Mouse (Mus musculus): ENCODE measurements around the gene Sfmbt2. TPM values are rescaled to one million over a fixed set of nuclear protein-coding genes. Genes with fewer than 3 reads are reported as not detected.

Gene Sfmbt2
- polyA plus RNA-seq, 1 experiment from 2014 or later = 1.1 TPM

- H3K4me1 ChIP-seq = peaks cover 34% of the 10 kb centered on the region
- under 1% methylated on average over 34 of the region's 34 CpGs for WGBS
- DNase-seq (ENCODE audit: extremely low spot score, low spot score) = peak; percentile 69
- H3K4me3 ChIP-seq = peak overlapping the region; percentile 66
- no peaks in the 10 kb centered on the region for H3K36me3 ChIP-seq (replicated peaks)
- H3K27ac ChIP-seq = no peak overlapping the region; the same call in 1 of the 2 replicates
- peaks cover 80% of the 10 kb centered on the region for H3K27me3 ChIP-seq (ENCODE audit: poor library complexity, severe bottlenecking)
- no peaks in the 10 kb centered on the region for H3K9me3 ChIP-seq
Measured at GRCm38 (mm10) chr2:10374207-10375023, 4.1 kb downstream of the Sfmbt2 start.

- H3K36me3 ChIP-seq (replicated peaks) = no peaks in the 10 kb centered on the region
- H3K27ac ChIP-seq = no peak overlapping the region; the same call in 1 of the 2 replicates
- H3K4me3 ChIP-seq = peak overlapping the region; percentile 66
- H3K9me3 ChIP-seq = no peaks in the 10 kb centered on the region
- H3K27me3 ChIP-seq (ENCODE audit: poor library complexity, severe bottlenecking) = peaks cover 74% of the 10 kb centered on the region
- 1% methylated on average over 22 of the region's 22 CpGs for WGBS
- peaks cover 34% of the 10 kb centered on the region for H3K4me1 ChIP-seq
- DNase-seq (ENCODE audit: extremely low spot score, low spot score) = no peak
Measured at GRCm38 (mm10) chr2:10375024-10375372, 4.7 kb downstream of the Sfmbt2 start.

- no peaks in the 10 kb centered on the region for H3K9me3 ChIP-seq
- WGBS = 90% methylated on average over 4 of the region's 4 CpGs
- H3K4me1 ChIP-seq = no peaks in the 10 kb centered on the region
- no peak for DNase-seq (ENCODE audit: extremely low spot score, low spot score)
- H3K4me3 ChIP-seq = no peak overlapping the region
- H3K36me3 ChIP-seq (replicated peaks) = no peaks in the 10 kb centered on the region
- H3K27ac ChIP-seq = no peak overlapping the region
- no peaks in the 10 kb centered on the region for H3K27me3 ChIP-seq (ENCODE audit: poor library complexity, severe bottlenecking)
Measured at GRCm38 (mm10) chr2:10389988-10390387, 19.7 kb downstream of the Sfmbt2 start.

- H3K9me3 ChIP-seq = no peaks in the 10 kb centered on the region
- H3K4me3 ChIP-seq = no peak overlapping the region
- H3K27me3 ChIP-seq (ENCODE audit: poor library complexity, severe bottlenecking) = no peaks in the 10 kb centered on the region
- H3K36me3 ChIP-seq (replicated peaks) = no peaks in the 10 kb centered on the region
- H3K27ac ChIP-seq = no peak overlapping the region
- no peaks in the 10 kb centered on the region for H3K4me1 ChIP-seq
- no peak for DNase-seq (ENCODE audit: extremely low spot score, low spot score)
- WGBS = 23% methylated on average over 7 of the region's 7 CpGs
Measured at GRCm38 (mm10) chr2:10390791-10391190, 20.5 kb downstream of the Sfmbt2 start.

GRCm38 (mm10) chr2:10395143-10395542 is 24.8 kb downstream of the Sfmbt2 start:
- Histone ChIP-seq H3K27ac (no peak overlapping the region), H3K36me3 (replicated peaks) (no peaks in the 10 kb centered on the region), H3K4me3 (no peak overlapping the region), H3K4me1 (no peaks in the 10 kb centered on the region), H3K27me3 (ENCODE audit: poor library complexity, severe bottlenecking) (no peaks in the 10 kb centered on the region), H3K9me3 (no peaks in the 10 kb centered on the region)
- 97% methylated on average over 11 of the region's 11 CpGs for WGBS
- no peak for DNase-seq (ENCODE audit: extremely low spot score, low spot score)

- no peak overlapping the region for H3K27ac ChIP-seq
- H3K9me3 ChIP-seq = no peaks in the 10 kb centered on the region
- no peak for DNase-seq (ENCODE audit: extremely low spot score, low spot score)
- H3K4me1 ChIP-seq = 0 out of 2 replicates have a peak, but pooled peaks cover 3% of the 10 kb centered on the region
- no peaks in the 10 kb centered on the region for H3K36me3 ChIP-seq (replicated peaks)
- WGBS = 83% methylated on average over 9 of the region's 9 CpGs
- no peaks in the 10 kb centered on the region for H3K27me3 ChIP-seq (ENCODE audit: poor library complexity, severe bottlenecking)
- H3K4me3 ChIP-seq = no peak overlapping the region
Measured at GRCm38 (mm10) chr2:10397790-10398189, 27.5 kb downstream of the Sfmbt2 start.

- WGBS = 83% methylated on average over 2 of the region's 2 CpGs
- H3K9me3 ChIP-seq = no peaks in the 10 kb centered on the region
- no peak for DNase-seq (ENCODE audit: extremely low spot score, low spot score)
- H3K4me3 ChIP-seq = no peak overlapping the region
- peaks cover 6% of the 10 kb centered on the region; the same call in 1 of the 2 replicates for H3K4me1 ChIP-seq
- no peaks in the 10 kb centered on the region for H3K27me3 ChIP-seq (ENCODE audit: poor library complexity, severe bottlenecking)
- no peak overlapping the region for H3K27ac ChIP-seq
- H3K36me3 ChIP-seq (replicated peaks) = no peaks in the 10 kb centered on the region
Measured at GRCm38 (mm10) chr2:10406151-10406550, 35.8 kb downstream of the Sfmbt2 start.

GRCm38 (mm10) chr2:10409422-10409821 is 39.1 kb downstream of the Sfmbt2 start:
- no peaks in the 10 kb centered on the region for H3K9me3 ChIP-seq
- no peak overlapping the region for H3K27ac ChIP-seq
- H3K4me1 ChIP-seq = peaks cover 6% of the 10 kb centered on the region; the same call in 1 of the 2 replicates
- DNase-seq (ENCODE audit: extremely low spot score, low spot score) = no peak
- H3K4me3 ChIP-seq = no peak overlapping the region
- 87% methylated on average over 13 of the region's 13 CpGs for WGBS
- H3K27me3 ChIP-seq (ENCODE audit: poor library complexity, severe bottlenecking) = no peaks in the 10 kb centered on the region
- H3K36me3 ChIP-seq (replicated peaks) = no peaks in the 10 kb centered on the region

GRCm38 (mm10) chr2:10410069-10410468 is 39.8 kb downstream of the Sfmbt2 start:
- Histone ChIP-seq H3K27ac (no peak overlapping the region), H3K36me3 (replicated peaks) (no peaks in the 10 kb centered on the region), H3K27me3 (ENCODE audit: poor library complexity, severe bottlenecking) (no peaks in the 10 kb centered on the region), H3K9me3 (no peaks in the 10 kb centered on the region), H3K4me3 (no peak overlapping the region), H3K4me1 (peaks cover 6% of the 10 kb centered on the region; the same call in 1 of the 2 replicates)
- WGBS = 90% methylated on average over 5 of the region's 5 CpGs
- DNase-seq (ENCODE audit: extremely low spot score, low spot score) = no peak

- Histone ChIP-seq H3K27me3 (ENCODE audit: poor library complexity, severe bottlenecking) (no peaks in the 10 kb centered on the region), H3K27ac (no peak overlapping the region), H3K9me3 (no peaks in the 10 kb centered on the region), H3K4me3 (no peak overlapping the region), H3K4me1 (no peaks in the 10 kb centered on the region), H3K36me3 (replicated peaks) (no peaks in the 10 kb centered on the region)
- 82% methylated on average over 6 of the region's 6 CpGs for whole genome bisulfite sequencing
- no peak for DNase-seq (ENCODE audit: extremely low spot score, low spot score)
Measured at GRCm38 (mm10) chr2:10420944-10421420, 50.7 kb downstream of the Sfmbt2 start.

- H3K9me3 ChIP-seq = no peaks in the 10 kb centered on the region
- H3K36me3 ChIP-seq (replicated peaks) = no peaks in the 10 kb centered on the region
- H3K4me1 ChIP-seq = 0 out of 2 replicates have a peak, but pooled peaks cover 4% of the 10 kb centered on the region
- no peak overlapping the region for H3K4me3 ChIP-seq
- no peak overlapping the region for H3K27ac ChIP-seq
- DNase-seq (ENCODE audit: extremely low spot score, low spot score) = no peak
- 76% methylated on average over 9 of the region's 9 CpGs for WGBS
- H3K27me3 ChIP-seq (ENCODE audit: poor library complexity, severe bottlenecking) = no peaks in the 10 kb centered on the region
Measured at GRCm38 (mm10) chr2:10437290-10437689, 67.0 kb downstream of the Sfmbt2 start.

- no peaks in the 10 kb centered on the region for H3K27me3 ChIP-seq (ENCODE audit: poor library complexity, severe bottlenecking)
- no peak for DNase-seq (ENCODE audit: extremely low spot score, low spot score)
- H3K27ac ChIP-seq = no peak overlapping the region
- H3K9me3 ChIP-seq = no peaks in the 10 kb centered on the region
- H3K4me3 ChIP-seq = no peak overlapping the region
- no peaks in the 10 kb centered on the region for H3K36me3 ChIP-seq (replicated peaks)
- 0 out of 2 replicates have a peak, but pooled peaks cover 3% of the 10 kb centered on the region for H3K4me1 ChIP-seq
- WGBS = 83% methylated on average over 9 of the region's 9 CpGs
Measured at GRCm38 (mm10) chr2:10441811-10442210, 71.5 kb downstream of the Sfmbt2 start.

- Histone ChIP-seq H3K36me3 (replicated peaks) (no peaks in the 10 kb centered on the region), H3K4me3 (no peak overlapping the region), H3K9me3 (no peaks in the 10 kb centered on the region), H3K27me3 (ENCODE audit: poor library complexity, severe bottlenecking) (no peaks in the 10 kb centered on the region), H3K4me1 (peaks cover 13% of the 10 kb centered on the region; the same call in 1 of the 2 replicates), H3K27ac (no peak overlapping the region)
- no peak for DNase-seq (ENCODE audit: extremely low spot score, low spot score)
- 61% methylated on average over 3 of the region's 3 CpGs for WGBS
Measured at GRCm38 (mm10) chr2:10453577-10453976, 83.3 kb downstream of the Sfmbt2 start.
